Mouse (Mus musculus) thymus, postnatal 25 days (tissue): Measurements from ENCODE around the gene Anks1.
"Not testable (repeated sequence)": the region's sequence is repeated elsewhere in the genome, so short reads cannot be mapped to it uniquely, and the experiment has no call there.

Source experiments
- DNase-seq: peaks from one replicate; pipeline ENCODE4 v3.0.0; 2022

Anks1 gene

DNA sequence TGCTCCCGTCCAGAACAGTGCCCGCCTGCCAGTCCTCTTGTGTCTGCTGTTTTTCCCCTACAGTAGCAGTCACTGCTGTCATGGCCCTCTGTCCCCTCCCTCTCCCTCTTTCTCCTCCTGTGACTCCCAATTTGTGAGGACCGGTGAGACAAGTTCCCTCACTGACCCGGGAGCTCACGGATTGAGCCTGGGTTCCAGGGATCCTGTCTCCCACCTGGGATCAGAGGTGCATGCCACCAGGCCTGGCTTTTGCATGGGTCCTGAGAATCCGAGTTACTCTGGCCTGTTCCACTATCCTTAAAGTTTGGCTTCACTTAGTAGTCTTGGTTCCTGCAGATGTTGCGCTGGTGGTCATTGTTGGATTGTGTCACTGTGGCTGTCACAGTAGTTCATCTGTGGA lies 58.4 kb downstream of the Anks1 start:
- DNase-seq = no peak

GRCm38 (mm10) chr17:27968033-27968750 lies 59.1 kb downstream of the Anks1 start:
- no peak for DNase-seq

GRCm38 (mm10) chr17:27968903-27969302 lies 59.8 kb downstream of the Anks1 start:
- DNase-seq = no peak

DNA sequence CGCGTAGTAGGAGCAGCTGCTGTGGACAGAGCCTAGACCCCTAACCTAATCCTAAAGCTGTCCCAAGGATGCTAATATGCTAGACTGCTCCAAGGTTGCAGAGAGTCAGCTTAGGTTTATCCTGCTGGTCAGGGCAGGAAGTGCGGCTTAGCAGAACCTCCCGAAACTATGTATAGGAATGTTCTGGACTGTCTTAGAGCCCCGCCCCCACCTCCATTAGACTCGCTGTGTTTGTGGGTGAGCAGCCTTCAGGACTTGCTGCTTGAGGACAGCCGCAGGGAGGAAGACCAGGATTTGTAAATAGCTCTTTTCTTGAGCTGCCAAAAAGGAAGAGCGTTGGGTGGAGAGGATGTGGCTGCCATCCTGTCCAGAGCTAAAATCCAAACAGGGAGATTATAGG lies 60.3 kb downstream of the Anks1 start:
- no peak for DNase-seq

DNA sequence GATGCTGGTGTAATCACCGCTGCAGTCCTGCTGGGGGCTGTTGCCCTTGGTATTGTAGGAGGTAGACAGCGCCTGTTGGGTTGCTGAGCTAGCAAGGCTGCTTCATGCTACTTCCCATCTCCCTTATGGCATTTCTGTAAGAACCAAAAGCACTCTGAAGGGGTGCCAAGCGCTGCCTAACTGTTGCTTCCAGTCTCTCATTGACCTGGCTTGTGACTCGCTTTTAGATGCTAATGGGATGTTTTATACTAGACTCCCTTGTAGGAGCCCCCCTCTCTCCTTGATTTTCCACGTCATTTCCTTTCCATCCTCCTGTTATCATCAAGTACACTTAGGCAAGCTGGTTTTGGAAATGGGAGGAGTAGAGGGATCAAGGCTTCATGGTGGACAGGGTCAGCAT lies 60.8 kb downstream of the Anks1 start:
- DNase-seq = no peak

- no peak for DNase-seq
These were observed 61.2 kb downstream of the Anks1 start for GRCm38 (mm10) chr17:27970305-27970704.

DNA sequence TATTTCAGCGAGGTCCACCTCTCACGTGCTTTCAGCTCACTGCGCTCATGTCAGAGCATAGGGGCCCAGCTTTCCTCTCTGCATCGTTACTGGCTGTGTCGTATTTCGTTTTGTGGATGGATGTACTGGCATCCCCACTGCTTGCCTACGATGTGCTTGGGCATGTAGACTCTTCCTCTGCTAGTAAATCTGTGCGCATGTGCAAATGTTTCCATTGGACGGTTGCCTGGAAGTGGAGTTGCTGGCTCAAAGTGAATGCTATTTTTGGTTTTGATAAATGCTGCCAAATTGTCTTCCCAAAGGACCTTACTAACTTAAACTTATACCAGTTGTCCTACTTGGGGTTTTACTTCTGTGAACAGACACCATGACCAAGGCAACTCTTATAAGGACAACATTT lies 62.4 kb downstream of the Anks1 start:
- no peak for DNase-seq

- no peak for DNase-seq
These were observed 64.2 kb downstream of the Anks1 start for GRCm38 (mm10) chr17:27973337-27973736.

DNA sequence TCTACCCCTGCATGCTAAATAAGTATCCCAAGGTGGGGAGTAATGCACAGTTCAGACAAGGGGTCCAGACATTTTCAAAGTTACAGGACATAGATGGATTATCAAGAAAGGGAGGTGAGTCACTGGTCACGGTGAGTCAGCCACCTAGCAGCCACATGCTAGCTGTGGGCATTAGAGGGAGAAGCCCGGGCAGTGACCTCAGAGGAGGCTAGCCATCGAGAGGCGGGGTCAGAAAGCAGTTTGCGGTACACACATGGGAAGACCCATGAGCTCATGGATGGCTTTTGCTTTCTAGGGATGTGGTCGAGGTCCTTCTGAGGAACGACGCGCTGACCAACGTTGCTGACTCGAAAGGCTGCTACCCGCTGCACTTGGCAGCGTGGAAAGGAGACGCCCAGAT lies 67.2 kb downstream of the Anks1 start:
- no peak for DNase-seq

DNA sequence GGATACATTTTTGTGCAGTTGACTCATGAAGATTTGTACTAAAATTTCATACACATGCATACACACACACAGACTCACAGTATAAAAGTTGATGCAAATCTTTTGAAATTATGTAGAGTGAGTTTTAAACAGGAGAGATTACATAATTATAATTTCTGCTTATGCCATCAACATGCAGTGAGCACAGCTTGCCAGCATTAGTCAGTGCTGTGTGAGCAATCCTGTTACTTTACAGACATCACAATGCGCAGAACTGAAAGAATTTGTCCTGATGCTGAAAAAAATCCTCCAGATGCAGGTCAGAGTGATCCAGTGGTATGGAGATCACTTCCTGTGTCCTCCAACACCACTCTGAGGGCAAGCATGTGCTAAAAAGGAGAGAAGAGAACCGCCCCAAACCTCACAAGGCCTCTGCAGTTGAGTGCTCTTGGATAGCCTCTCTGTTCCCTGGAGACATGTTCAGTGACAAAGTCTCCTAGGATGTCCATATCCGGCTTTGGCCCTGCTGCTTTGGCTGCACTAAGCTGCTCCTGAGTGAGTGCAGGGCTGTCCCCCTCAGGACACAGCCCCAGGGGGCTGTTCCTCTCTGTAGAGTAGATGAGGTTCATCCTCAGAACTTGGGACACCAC lies 68.0 kb downstream of the Anks1 start:
- no peak for DNase-seq

- DNase-seq = no peak
These were observed 71.4 kb downstream of the Anks1 start for GRCm38 (mm10) chr17:27980391-27980955.

DNA sequence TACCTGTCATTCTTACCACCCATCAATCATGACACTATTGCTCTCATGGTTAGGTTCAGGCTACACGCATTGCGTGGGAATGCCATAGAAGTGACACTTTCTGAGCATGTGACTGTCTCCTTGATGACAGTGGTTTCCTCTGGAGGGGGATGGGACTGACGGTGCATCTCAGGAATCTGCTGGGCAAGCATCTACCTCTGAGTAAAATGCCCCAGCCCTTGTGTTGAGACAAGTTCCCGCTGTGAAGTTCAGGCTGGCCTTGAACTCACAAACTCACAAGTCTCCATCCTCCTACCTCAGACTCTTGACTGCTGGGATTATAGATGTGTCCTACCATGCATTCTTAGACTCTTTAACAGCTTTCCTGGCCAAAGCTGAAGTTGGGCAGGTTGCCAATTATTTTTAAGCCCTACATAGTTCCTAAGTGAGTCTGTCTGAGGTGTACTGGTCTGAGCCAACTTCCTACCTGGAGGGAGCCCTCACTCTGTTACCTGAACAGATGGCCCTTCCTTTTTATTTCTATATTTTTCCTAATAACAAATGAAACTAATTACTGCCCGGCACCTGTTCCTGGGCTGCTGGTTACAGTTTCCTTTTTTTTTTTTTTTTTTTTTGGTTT lies 72.5 kb downstream of the Anks1 start:
- DNase-seq = no peak

DNA sequence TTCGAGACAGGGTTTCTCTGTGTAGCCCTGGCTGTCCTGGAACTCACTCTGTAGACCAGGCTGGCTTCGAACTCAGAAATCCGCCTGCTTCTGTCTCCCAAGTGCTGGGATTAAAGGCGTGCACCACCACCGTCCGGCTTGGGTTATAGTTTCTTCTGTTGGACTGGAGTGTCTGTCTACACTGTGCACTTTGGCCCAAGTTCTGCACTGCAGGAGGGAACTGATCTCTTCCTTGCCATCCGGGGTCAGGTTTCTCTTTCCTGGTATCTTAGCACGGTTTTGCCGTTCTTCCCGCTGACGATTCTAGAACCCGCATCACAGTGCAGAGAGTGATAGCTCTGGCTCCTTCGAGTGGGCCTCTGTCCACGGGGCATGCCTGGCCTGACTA lies 73.0 kb downstream of the Anks1 start:
- DNase-seq = not testable (repeated sequence)

DNA sequence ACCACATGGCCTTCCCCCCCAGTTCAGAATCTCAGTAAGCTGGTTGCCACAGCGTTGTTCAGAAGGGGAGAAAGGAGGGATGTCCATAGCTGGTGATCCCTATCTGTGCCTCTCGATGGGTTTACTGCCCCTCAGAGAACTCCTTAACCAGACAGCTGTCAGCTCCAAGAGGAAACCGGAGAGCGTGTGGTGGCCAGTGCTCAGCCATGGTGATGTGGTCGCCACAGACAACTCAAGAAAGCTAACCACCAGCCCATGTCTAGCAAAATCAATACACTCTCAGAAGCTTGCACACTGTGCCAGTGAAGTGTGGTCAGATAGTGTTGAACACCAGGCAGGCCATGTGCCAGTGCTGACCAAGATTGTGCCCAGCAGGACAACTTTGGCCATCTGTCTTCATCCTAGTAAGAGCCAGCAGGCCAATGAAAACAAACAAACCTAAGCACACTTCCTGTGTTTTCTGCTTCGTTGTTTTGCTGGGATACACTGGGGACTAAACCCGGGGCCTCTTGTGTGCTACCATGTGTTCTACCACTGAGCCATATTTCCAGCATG lies 73.7 kb downstream of the Anks1 start:
- no peak for DNase-seq

DNA sequence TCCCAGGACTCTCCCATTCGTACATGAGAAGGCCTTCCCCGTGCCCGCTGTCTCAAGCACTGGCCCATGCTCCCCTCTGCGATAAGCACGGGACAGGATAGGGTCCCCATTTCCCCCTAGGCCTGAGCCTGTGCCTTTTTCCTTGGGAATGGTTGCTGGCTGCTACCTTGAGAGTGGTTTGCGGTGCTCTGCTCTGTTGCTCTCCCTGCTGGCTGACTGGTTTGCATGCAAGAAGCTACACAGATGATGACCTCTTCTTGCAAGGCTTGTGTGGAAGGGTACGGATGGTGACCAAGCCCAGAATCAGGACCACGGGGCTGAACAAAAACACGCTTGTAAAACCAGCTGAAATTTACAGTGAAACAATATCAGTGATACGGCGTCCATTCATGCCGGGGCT lies 75.3 kb downstream of the Anks1 start:
- no peak for DNase-seq

- DNase-seq = no peak
These were observed 77.0 kb downstream of the Anks1 start for GRCm38 (mm10) chr17:27986106-27986505.

DNA sequence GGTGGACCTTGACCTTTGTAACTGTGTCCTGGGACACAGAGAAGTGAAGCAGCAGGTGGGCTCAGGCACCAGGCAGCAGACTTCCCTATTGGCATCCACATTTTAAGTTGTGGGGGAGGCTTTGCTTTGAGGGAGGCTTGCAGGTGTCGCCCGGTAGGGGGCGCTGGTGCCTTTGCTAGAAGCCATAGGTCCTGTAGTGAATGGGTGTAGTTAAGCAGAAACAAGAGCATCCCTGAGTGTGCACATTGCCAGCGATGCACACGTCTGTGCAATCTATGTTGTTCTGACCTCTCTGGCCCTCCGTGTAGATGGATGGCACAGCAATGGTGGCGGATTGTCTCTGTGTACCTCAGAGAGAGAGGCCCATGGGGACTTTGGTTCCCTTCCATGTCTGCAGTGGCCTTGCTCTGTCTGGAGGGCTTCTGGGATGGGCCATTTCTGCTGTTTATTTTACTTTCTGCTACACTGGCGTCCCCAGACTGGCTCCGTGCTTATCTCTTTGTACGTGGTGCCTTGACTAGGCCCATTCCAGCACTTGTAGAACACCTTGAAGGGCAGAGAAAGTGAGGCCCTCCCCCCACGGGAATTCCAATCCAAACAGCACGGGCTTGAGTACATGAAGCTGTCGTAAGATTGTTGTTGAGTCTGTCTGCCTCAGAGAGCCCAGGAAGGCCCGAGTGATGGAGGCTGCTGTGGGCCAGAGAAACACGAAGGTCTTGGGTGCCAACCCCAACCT lies 80.9 kb downstream of the Anks1 start:
- DNase-seq = peak; percentile 88

DNA sequence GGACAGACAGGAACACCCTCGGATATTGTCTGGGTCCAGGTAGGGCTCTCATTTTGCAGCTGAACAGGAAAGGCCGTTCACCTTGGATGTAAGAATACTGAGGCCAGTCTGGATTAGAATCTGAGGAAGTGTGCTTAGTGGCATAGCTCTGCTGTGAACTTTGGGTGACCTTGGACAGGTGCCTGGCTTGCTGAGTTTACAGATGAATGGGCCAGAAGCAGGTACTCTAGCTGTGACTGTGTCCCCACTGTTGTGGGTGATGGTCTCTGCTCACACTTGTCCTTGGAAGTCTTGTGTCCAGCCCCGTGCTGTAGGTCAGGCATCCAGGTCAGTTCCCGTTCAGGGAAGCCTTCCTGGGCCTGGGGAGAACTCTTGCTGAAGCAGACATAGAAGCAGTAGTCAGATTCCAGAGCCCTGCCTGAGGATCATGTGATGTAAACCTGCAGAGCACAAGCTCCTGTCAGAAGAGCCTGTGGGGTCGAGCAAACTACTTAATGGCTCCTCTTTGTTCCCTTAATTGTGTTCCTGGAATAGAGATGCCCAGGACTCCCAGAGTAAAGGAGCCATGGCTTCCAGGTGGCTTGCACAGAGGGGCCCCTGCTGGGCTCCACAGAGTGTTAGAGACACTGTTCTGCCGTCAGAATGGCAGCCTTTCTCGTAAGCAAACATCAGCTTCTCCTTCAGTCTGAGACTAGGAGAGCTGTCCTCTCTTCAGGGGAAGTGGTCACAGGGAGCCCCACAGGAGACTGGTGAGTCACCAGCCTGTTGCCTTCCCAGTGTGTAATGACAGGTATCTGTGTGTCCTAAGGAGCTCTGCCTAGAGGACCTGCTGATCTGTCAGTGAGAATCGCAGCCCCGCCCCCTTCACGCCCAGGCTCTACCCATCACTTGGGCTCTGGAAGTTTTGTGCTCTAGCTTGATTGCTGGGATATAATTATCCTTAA lies 85.2 kb downstream of the Anks1 start:
- DNase-seq = no peak

- DNase-seq = no peak
These were observed 87.2 kb downstream of the Anks1 start for GRCm38 (mm10) chr17:27996320-27996719.

DNA sequence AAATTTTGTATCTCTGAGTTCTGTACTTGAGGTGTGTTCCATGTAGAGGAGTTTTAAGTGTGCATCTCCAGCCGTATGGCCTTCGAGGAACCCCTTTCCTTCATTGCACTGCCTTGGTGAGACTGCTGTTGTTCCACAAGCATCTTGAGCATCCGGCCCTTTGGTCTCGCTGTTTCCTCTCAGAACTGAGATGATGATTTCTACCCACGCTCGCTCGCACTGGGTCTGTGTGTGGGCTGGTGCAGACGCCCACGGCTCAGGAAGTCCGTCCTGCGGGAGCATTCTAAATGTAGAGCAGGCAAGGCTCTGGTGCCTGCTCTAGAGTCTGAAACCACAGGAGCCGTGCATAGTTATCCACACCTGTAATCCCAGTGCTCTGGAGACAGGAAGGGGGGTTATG lies 88.1 kb downstream of the Anks1 start:
- DNase-seq = peak; percentile 76

DNA sequence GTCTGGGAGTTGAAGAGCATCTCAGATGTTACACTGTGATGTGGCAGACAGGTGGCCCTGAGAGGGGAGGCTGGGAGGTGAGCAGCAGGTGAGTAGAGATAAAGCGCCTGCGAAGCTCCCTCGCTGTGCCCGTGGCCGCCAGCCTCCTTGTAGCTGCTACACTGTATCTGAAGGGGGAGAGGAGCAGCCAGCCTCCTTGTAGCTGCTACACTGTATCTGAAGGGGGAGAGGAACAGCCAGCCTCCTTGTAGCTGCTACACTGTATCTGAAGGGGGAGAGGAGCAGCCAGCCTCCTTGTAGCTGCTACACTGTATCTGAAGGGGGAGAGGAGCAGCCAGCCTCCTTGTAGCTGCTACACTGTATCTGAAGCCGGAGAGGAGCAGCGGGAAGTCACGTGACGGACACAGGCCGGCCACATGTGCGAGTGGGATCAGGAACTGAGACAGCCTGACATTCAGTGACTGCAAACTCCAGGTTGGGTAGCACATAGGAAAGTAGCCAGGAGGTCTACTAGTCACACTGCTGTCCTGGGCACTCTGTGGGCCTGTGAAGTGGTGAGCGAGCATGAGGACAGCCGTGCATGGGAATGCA lies 90.7 kb downstream of the Anks1 start:
- DNase-seq = peak; percentile 48
